Mouse (Mus musculus) embryonic facial prominence, embryonic 14.5 days (tissue): ENCODE data around the gene Rhebl1. TPM values are rescaled to one million over a fixed set of nuclear protein-coding genes. Genes with fewer than 3 reads are reported as not detected.
A peak's percentile ranks its signal among the peaks of the same experiment; 100 is the strongest.

Experiments used
- ATAC-seq: fragments of 200-750 bp; cut with Nextera tagmentation; 2 replicates; pipeline ENCODE4 v1.8.0; 2017; ENCODE audit warnings: low read depth, moderate number of reproducible peaks, moderate TSS enrichment
- DNase-seq: peaks from one replicate; pipeline ENCODE4 v3.0.0-alpha.2; 2015; ENCODE audit warnings: low spot score
- H3K27ac ChIP-seq: fragments of 300-500 bp; sonication (generic); replicated peaks from 2 replicates; pipeline ENCODE4 v1.5.1; 2014; ENCODE audit warnings: low read depth, mild to moderate bottlenecking, low read length, moderate library complexity
- H3K27me3 ChIP-seq: fragments of 300-500 bp; sonication (generic); replicated peaks from 2 replicates; pipeline ENCODE4 v1.6.1; 2014; ENCODE audit warnings: low read length; ENCODE audit not compliant: control insufficient read depth, insufficient read depth
- H3K36me3 ChIP-seq: fragments of 300-500 bp; sonication (generic); 2 replicates; pipeline ENCODE4 v1.6.1; 2014; ENCODE audit warnings: low read length, mixed read lengths; ENCODE audit not compliant: control insufficient read depth, insufficient read depth
- H3K4me1 ChIP-seq: fragments of 300-500 bp; sonication (generic); 2 replicates; pipeline ENCODE4 v1.6.1; 2014; ENCODE audit warnings: antibody characterized with exemption, low read length; ENCODE audit not compliant: control insufficient read depth, insufficient read depth
- H3K4me2 ChIP-seq: fragments of 300-500 bp; sonication (generic); 2 replicates; pipeline ENCODE4 v1.6.1; 2014; ENCODE audit warnings: low read depth, mild to moderate bottlenecking, low read length, moderate library complexity, mixed read lengths
- H3K4me3 ChIP-seq: fragments of 300-500 bp; sonication (generic); 2 replicates; pipeline ENCODE4 v1.5.1; 2014; ENCODE audit warnings: low read depth, mild to moderate bottlenecking, low read length
- H3K9ac ChIP-seq: fragments of 300-500 bp; sonication (generic); 2 replicates; pipeline ENCODE4 v1.6.1; 2014; ENCODE audit warnings: low read depth, mild to moderate bottlenecking, low read length, moderate library complexity, mixed read lengths
- H3K9me3 ChIP-seq: fragments of 300-500 bp; sonication (generic); 2 replicates; pipeline ENCODE4 v1.6.1; 2016; ENCODE audit warnings: low read length; ENCODE audit not compliant: control insufficient read depth
- WGBS: fragments of 180-500 bp; shearing (Covaris S2); extraction: QIAGEN DNeasy Blood & Tissue Kit; methylation state at CpG from one replicate; pipeline ENCODE4 v1.1.7; 2014; 5-methylcytosine and 5-hydroxymethylcytosine counted together
- polyA plus RNA-seq: library from polyadenylated mRNA; unstranded; fragments of >200 nt; fragmentation: Nextera tagmentation; extraction: Ambion mirVana; gene quantifications from 2 replicates; pipeline ENCODE4 v1.2.1, GENCODE M21; 2014

Rhebl1 gene
- polyA plus RNA-seq, 1 experiment from 2014 or later = 8.4 TPM

DNA sequence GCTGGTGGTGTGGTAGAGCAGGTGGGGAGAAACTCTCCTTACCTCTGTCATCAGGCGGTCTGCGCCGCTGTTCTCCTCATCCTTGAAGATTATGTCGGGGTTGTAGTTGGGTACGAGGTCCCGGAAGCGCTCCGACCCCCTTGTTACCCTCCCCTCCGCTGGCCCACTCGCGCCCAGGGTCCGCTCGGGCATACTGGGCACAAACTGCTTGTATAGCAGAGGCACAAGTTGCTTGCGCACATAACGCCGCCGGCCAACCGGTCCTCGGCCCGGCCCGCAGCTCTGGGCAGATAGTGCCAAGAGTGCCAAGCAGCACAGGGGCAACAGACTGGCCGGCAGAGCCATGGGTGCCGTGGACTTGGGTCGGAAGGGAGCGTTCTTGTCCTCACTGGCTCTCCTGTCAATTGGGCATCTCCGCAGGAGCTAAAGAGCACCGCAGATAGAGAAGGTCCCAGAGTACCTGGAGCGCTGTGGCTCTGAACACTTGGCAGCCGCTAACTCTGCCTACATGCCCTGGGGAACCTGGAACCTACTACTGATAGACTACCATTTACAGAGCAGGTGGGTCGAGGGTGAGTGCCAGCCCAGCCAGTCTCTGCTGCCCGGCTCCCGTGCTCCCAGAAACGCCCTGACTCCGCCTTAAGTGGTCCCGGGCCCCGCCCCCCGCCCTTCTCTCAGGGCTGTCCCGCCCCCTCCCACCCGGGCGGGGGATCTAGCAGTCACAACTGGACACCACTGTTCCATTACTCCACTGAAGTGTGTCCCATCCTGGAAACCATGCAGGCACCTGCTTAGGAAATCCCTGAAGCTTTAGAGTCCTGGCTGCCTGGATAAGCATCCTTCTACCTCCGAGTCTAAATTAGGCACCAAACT is 3.8 kb upstream of the Rhebl1 start, which contains the start of gene Dhh:
TSS of gene Dhh (minus strand) at position 613 of the 873 bp plus-strand sequence.
- DNase-seq = peak; percentile 36
- H3K9ac ChIP-seq = 0 out of 2 replicates have a peak within 1 kb of the TSS, but pooled peaks have one; percentile 27
- H3K9me3 ChIP-seq = no peaks in the 10 kb centered on the region
- WGBS = 1% methylated on average over 41 of the region's 41 CpGs
- H3K27ac ChIP-seq = no peak within 1 kb of the TSS
- peaks cover 2% of the 10 kb centered on the region; the same call in 1 of the 2 replicates for H3K36me3 ChIP-seq
- no peak; the same call in 1 of the 2 replicates for ATAC-seq
- peak within 1 kb of the TSS; percentile 43 for H3K4me2 ChIP-seq
- peak within 1 kb of the TSS; percentile 24 for H3K4me3 ChIP-seq
- peaks cover 67% of the 10 kb centered on the region for H3K27me3 ChIP-seq
- peaks cover 9% of the 10 kb centered on the region for H3K4me1 ChIP-seq

DNA sequence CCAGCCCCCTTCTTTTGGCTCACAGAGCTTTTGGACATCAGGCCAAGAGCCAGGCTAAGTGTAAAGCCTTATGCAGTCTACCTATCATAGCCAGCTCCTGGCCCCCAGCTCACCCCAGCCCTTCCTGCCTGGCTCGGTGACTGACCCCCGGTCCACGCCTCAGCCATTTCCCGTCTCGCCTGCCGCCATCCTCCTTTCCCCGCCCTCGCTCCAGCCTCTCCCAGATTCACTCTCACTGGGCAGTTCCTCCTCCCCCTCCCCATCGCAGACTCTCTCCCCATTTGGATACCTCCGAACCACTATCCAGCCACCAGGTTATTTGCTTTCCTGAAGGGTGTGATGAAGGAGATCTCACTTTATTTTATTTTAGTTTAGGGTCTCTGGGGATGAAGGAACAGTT is 3.2 kb upstream of the Rhebl1 start:
- H3K4me1 ChIP-seq = peaks cover 9% of the 10 kb centered on the region
- WGBS = under 1% methylated on average over 10 of the region's 10 CpGs
- no peak overlapping the region for H3K27ac ChIP-seq
- no peak for DNase-seq
- no peak for ATAC-seq
- no peaks in the 10 kb centered on the region for H3K36me3 ChIP-seq
- H3K9me3 ChIP-seq = no peaks in the 10 kb centered on the region
- peak overlapping the region; percentile 43; the same call in 1 of the 2 replicates for H3K4me2 ChIP-seq
- 0 out of 2 replicates have a peak overlapping the region, but pooled peaks have one; percentile 27 for H3K9ac ChIP-seq
- H3K4me3 ChIP-seq = peak overlapping the region; percentile 24
- H3K27me3 ChIP-seq = peaks cover 74% of the 10 kb centered on the region

DNA sequence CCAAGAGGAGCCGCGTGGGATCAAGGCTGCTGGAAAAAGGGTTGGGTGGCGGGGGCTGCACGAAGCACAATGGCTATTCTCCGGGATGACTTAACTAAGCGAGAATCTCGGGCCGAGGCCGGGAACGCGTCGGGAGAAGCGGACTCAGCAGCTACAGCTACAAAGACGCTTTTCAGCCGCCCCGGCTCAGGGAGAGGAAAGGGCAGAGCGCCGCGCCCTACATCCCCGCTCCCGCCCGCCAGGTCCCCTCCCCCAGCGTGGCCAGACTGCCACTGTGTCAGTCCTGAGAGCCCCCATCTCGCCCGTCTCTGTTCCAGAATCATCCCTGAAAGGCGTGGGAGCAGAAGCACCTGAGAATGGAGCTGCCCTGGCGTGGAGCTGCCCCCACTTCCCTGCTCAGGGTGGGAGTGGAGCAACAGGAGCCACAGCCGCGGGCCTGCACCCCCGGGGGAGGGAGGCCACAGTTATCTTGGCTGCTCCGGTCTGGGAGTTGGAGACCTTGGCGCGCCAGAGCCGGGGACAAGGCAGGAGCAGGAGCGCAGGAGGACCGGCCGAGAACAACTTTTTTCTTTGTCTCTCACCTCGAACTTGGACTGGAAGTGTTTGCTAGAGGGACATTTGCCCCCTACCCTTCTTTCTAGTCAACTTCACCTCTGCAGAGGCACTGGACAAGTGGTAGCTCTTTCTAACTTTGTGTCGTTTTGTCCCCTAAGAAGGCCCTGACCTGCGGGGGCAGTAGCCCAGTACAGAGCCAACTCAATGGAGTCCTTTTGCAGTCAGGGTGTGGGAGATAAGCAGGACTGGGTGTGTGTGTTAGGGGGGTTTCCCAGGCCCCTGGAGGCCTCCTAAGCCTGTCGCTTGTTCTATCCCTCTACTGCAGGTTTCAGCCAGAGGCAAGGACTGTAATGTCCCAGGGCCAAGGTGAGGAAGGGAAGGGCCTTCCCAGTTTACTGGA is 1.6 kb upstream of the Rhebl1 start:
- ATAC-seq (peak; percentile 38; the same call in 1 of the 2 replicates), DNase-seq (peak; percentile 66)
- Histone ChIP-seq H3K27ac (no peak overlapping the region), H3K36me3 (no peaks in the 10 kb centered on the region), H3K9me3 (no peaks in the 10 kb centered on the region), H3K4me2 (peak overlapping the region; percentile 98), H3K4me1 (peaks cover 9% of the 10 kb centered on the region), H3K9ac (peak overlapping the region; percentile 46), H3K4me3 (peak overlapping the region; percentile 53), H3K27me3 (peaks cover 88% of the 10 kb centered on the region)
- WGBS = 4% methylated on average over 31 of the region's 41 CpGs

DNA sequence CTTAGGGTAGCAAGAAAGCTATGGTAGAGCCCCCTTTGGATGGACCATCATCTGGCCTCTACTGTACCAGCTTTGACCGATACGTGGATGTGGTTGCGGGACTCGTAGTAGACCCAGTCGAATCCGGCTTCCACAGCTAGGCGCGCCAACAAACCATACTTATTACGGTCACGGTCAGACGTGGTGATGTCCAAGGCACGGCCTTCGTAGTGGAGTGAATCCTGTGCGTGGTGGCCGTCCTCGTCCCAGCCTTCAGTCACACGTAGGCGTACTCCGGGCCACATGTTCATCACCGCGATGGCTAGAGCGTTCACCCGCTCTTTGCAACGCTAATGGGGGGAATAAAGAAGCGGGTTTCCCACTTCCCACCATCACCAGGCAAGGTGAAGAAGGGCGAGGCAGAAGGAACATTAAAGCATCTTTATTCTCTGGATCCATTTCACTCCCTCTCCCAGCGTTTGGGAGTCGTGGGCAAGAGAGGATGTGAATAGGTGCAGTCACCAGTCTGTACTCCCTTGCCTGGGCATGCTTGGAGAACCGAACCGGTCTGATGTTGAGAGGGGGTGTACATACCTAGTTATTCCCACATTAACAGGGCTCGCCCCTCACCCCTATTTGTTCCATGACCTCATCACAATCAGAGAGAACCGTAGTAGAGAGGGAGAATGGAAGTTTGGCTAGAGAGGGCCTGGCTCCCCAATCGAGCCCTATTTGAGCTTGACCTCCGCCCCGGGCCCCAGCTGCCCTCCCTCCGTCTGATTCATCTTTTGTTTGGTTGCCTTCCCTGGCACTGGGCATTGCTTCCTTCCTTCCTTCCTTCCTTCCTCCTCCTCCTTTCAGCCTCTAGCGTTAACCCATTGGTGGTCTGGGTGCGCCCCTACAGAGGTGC is 650 bp upstream of the Rhebl1 start:
- no peaks in the 10 kb centered on the region for H3K36me3 ChIP-seq
- H3K9ac ChIP-seq = peak overlapping the region; percentile 54; the same call in 1 of the 2 replicates
- ATAC-seq (0 out of 2 replicates have a peak, but pooled peaks have one; percentile 3), DNase-seq (no peak)
- 4% methylated on average over 38 of the region's 38 CpGs for WGBS
- H3K4me2 ChIP-seq = peak overlapping the region; percentile 98
- peaks cover 91% of the 10 kb centered on the region for H3K27me3 ChIP-seq
- H3K4me1 ChIP-seq = peaks cover 9% of the 10 kb centered on the region
- H3K27ac ChIP-seq = no peak overlapping the region
- H3K4me3 ChIP-seq = peak overlapping the region; percentile 53
- no peaks in the 10 kb centered on the region for H3K9me3 ChIP-seq

DNA sequence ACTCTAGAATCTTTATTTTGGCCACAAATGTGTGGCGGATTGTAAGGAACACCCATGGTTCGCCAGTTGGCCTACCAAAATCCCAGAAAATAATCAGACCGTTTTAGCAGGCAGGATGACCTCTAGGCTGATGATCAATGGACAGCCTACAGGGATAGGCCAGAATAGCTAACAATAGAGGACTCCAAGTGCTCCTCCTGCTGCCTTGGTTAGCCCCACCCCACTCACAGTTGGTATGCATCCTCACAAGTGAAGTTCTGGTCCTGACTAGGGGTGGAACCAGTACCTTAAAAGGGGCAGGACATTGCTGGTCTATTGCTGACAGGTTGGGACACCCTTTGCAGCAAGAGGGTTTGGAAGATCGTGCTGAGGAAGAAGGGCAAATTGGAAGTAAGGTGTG is 1.3 kb downstream of the Rhebl1 start:
- no peak overlapping the region for H3K4me2 ChIP-seq
- H3K9ac ChIP-seq = no peak overlapping the region
- no peaks in the 10 kb centered on the region for H3K9me3 ChIP-seq
- no peak overlapping the region for H3K27ac ChIP-seq
- WGBS = 61% methylated on average over 4 of the region's 4 CpGs
- peaks cover 72% of the 10 kb centered on the region for H3K27me3 ChIP-seq
- DNase-seq (no peak), ATAC-seq (no peak)
- H3K4me3 ChIP-seq = no peak overlapping the region
- H3K4me1 ChIP-seq = peaks cover 5% of the 10 kb centered on the region
- H3K36me3 ChIP-seq = no peaks in the 10 kb centered on the region

DNA sequence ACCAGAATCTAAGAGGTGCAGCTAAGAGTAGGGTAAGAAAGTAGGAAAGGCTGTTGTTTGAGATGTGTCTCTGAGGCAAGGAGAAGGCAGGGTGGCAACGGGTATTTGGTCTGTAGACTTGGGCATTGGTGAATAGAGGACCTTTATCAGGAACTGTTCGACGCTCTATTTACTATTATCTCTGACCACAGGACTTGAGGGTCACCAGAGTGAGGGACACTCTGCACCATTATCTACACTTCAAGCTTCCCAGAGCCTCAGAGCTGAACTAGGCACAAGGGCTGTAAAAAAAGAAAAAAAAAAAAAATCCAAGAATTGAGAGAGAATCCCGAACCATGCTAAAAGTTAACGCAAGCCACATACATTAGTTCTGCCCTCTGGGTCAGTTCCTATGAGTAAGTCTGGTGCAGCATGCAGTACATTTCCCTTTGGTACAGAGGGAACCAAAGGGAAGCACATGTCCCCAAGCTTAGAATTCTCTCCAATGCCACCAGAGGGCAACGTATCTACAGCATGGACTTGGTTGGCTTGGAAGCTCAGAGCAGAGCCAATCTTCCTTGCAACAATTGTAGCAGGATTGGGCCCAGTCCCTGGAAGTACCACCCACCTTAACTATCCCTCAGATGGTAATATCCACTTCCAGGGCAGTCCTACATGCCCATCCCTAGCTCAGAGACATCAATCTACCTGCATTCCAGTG is 2.3 kb downstream of the Rhebl1 start:
- peaks cover 62% of the 10 kb centered on the region for H3K27me3 ChIP-seq
- no peak overlapping the region for H3K4me3 ChIP-seq
- H3K9ac ChIP-seq = no peak overlapping the region
- no peak overlapping the region for H3K27ac ChIP-seq
- H3K36me3 ChIP-seq = no peaks in the 10 kb centered on the region
- H3K9me3 ChIP-seq = no peaks in the 10 kb centered on the region
- peak; percentile 60 for ATAC-seq
- no peak overlapping the region for H3K4me2 ChIP-seq
- H3K4me1 ChIP-seq = peaks cover 5% of the 10 kb centered on the region
- 42% methylated on average over 6 of the region's 6 CpGs for WGBS
- DNase-seq = peak; percentile 91

DNA sequence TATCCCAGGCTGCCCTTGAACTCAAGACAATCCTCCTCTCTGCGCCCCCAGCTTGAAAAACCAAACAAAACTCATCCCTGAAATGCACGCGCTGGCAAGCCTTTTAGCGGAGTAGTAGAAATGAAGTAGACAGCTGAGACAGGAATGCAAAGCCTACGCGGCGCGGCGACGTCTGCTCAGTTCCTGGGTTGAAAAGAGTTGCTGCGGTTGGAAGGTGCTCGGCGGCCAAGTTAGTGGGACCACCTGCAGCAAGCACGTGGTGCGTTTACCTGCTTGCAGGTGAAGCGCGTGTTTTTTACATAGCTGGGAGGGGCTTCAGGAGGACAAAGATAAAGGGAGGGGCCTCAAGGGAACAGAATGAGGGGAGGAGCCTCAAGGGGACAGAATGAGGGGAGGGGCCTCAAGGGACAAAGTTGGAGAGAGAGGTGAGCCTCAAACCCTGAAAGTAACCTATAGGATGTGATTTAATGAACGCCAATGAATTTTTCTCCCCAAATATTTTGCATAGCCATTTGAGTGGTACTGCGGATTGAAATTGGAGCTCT is 3.1 kb downstream of the Rhebl1 start:
- Histone ChIP-seq H3K4me1 (peaks cover 5% of the 10 kb centered on the region), H3K27me3 (peaks cover 55% of the 10 kb centered on the region), H3K4me2 (peak overlapping the region; percentile 21), H3K36me3 (no peaks in the 10 kb centered on the region), H3K4me3 (no peak overlapping the region), H3K9me3 (no peaks in the 10 kb centered on the region), H3K9ac (no peak overlapping the region), H3K27ac (no peak overlapping the region)
- 8% methylated on average over 19 of the region's 19 CpGs for WGBS
- peak; percentile 60 for DNase-seq
- no peak for ATAC-seq
